Mouse (Mus musculus): ENCODE data around the gene Clk2.
"Not testable (repeated sequence)": the region's sequence is repeated elsewhere in the genome, so short reads cannot be mapped to it uniquely, and the experiment has no call there.

Clk2 gene

GRCm38 (mm10) chr3:89195979-89196877 is 31.6 kb downstream of the Clk2 start:
- peak; percentile 97 for DNase-seq

- DNase-seq = no peak
Observed at GRCm38 (mm10) chr3:89199839-89200238, 35.2 kb downstream of the Clk2 start.

DNA sequence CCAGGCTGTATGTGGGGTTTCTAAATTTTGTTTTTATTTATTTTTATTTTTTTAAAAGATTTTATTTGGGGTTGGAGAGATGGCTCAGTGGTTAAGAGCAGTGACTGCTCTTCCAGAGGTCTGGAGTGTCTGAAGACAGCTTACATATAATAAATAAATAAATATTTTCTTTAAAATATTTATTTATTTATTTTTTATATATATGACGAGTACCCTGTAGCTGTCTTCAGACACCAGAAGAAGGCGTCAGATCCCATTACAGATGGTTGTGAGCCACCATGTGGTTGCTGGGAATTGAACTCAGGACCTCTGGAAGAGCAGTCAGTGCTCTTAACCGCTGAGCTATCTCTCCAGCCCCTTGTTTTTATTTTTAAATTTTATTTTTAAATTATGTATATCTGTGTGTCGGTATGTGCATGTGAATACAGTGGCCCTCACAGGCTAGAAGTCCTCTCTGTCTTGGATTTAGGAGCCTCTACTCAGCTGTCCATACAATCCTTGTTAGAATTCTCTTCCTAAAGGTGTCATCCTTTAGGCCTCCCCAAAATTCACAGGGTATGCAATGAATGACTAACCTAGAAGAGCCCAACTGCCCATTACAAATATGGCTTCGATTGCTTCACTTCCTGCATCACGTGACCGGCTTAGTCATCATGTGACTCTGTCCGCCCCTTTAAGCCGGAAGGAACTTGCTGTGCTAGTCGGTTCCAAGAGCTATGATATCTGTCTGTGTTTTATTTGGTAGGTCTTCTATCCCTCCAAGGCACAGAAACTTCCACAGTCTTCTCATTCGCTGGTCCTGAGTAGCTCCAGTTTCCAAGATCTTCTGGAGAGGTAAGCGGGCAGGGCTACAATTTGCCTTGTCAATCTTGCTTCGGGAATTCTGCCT is 37.9 kb downstream of the Clk2 start, which contains the start of gene Gba:
Gene Gba, plus strand, starts transcription at position 676 of the 889 bp plus-strand sequence.
- DNase-seq = peak; percentile 93

DNA sequence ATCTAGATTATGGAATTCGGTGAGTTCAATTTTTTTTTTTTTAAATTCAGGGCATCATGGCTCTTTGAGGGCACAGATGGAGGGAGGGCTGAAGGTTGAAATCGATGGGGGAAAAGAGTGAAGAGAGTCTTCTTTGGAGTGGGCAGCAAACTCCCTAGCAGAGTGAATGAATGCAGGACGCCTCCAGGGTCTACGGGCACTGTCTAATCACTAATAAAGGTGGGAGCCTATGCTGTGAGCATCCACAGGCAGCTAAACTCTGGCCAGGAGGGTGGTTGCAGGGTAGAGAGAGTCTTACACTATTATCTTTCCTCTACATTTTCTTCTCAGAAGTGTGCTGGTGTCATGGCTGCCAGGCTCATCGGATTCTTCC is 38.5 kb downstream of the Clk2 start:
- no peak for DNase-seq

DNA sequence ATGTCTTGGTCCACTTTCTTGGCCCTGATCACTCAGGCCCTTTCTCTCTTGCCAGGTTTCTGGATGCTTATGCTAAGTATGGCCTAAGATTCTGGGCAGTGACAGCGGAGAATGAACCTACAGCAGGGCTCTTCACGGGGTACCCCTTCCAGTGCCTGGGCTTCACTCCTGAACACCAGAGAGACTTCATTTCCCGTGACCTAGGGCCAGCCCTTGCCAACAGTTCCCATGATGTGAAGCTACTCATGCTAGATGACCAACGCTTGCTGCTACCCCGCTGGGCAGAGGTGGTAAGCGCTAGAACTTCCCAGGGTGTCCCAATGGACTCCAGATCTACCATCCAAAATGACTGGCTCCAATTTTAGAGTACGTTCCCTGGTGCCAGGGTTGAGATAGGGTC is 41.5 kb downstream of the Clk2 start:
- no peak for DNase-seq

DNA sequence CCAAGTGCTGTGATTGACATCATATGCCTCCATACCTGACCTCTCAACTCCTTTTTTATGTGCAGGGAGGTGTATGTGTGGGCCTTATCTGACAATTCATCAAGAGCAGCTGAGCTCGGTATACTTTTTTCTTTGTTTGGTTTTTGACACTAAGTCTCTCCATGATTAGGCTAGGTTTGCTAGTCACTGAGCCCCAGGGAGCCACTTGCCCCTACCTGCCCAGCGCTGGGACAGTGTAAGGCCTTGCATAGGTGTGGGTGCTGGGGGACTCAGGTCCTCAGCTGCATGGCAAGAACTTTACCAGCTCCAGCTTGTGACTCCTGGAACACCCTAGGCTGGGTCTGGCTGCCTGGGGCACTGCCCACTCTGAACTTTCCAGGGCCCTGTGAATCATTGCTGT is 42.1 kb downstream of the Clk2 start:
- DNase-seq = no peak

DNA sequence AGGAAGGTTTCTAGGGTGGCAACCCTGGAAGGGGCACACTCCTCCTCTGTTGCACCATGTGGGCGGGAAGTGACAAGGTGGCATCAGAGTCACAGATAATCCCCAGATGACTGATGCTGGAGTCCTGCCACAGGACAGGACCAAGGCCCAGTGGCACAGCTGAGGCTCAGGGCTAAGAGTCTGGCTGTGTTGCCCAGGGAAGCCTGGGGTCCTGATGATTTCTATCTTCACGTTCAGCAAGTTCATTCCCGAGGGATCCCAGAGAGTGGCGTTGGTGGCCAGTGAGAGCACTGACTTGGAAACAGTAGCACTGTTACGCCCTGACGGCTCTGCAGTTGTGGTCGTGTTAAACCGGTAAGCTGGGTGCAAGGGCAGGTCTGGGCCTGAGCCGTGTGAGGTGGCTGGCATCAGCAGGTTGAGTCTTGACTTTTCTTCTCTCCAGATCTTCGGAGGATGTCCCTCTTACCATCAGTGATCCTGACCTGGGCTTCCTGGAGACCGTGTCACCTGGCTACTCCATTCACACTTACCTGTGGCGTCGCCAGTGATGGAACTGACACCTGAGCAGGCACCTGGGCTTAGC is 43.6 kb downstream of the Clk2 start:
- no peak for DNase-seq

DNA sequence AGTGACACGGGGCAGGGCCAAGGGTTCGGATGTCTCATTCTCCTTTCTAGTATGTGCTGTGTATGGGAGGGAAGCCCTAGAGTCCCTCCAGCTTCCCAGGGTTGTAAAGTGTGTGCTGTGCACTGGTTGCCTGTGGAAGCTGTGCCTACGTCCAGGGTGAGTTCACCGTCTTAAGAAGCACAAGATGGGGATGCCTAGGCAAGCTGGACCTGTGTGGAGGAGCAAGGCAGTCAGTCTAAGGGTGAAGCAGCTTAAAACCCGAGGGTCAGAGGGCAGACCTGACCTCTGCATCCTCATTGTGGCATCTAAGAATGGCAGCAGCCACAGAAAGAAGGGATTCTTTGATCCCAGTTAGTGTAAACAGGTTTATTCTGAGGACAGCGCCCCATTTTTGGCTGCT is 44.1 kb downstream of the Clk2 start:
- no peak for DNase-seq

DNA sequence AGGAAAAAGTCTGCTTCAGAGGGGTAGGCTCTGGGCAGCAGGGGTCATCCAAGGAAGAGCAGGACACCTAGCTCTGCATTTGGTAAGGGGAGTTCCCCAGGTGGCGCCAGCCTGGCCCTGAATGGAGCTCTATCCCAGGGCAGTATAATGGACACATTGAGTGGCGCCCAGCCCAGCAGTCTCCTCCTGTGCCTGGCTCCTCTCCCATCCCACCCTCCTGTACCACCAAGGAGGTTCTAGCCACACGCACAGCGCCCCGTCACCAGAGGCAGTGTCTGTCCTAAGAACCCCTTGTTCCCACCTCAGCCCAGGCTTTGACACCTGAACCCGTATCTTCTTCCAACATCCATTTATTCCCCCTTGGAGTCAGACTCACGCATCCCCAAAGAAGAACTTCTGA is 45.1 kb downstream of the Clk2 start:
- no peak for DNase-seq

GRCm38 (mm10) chr3:89210162-89210561 is 45.6 kb downstream of the Clk2 start:
- DNase-seq = no peak

DNA sequence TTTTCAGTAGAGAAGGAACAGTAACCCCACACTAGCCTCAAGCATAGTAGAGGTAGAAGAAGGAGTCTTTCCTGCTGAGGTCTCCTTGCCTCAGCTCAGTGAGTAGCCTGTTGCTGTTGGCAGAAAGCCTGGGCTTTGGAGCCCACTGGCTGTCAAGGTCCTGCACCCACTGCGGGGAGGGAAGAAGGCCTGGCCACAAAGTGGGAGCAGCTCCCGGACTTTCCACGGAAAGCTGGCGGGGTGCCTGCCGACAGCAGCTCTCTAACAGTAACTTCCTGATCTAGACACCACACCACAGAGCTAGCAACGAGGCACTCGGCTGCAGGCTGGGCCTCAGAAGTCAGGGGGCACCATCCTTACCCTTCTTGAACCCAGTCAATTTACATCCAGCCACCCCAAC is 46.1 kb downstream of the Clk2 start:
- DNase-seq = no peak

- peak; percentile 99 for DNase-seq
Observed at GRCm38 (mm10) chr3:89213803-89214530, 49.4 kb downstream of the Clk2 start.

GRCm38 (mm10) chr3:89214681-89215411 is 50.3 kb downstream of the Clk2 start, which contains the start of gene Thbs3:
TSS of gene Thbs3 (plus strand) at chr3:89215180.
- DNase-seq = peak; percentile 79

DNA sequence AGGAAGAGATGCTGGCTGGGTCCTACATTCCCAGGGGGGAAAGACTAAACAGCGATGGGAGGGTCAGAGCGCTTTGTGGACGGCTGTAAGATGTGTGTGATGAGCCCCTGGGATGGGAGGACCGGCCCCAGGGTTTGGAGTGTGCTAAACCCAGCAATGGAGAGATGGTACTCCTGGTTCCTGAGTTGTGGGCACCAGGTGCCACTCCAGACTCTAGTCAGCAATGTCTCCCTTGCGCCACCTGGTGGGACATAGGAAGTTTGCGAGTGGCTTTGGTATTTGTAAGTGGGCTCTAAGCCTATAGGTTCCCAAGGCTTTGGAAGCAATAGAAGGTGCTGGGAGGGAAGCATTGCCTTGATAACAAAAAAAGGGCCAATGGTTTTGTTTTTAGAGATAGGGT is 51.3 kb downstream of the Clk2 start:
- peak; percentile 93 for DNase-seq

- not testable (repeated sequence) for DNase-seq
Observed at GRCm38 (mm10) chr3:89216407-89216806, 51.8 kb downstream of the Clk2 start.

DNA sequence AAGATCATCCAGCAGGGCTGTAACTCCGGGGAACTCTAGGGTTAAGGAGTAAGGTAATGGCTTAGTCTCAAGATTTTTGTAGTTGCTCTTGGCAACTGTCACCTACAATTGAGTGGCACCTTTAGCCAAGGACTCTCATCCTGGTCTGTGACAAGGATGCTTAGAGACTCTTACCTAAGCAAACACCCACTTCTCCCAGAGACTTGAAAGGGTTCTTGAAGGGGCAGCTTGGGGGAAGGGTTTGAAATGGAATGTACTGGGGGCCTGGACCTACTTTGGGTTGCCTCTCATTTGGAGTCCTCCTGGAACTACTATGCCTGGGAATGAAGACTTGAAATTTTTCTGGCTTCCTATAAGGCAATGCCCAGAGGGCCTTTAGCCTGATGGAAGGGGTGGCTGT is 53.7 kb downstream of the Clk2 start:
- no peak for DNase-seq

- peak; percentile 39 for DNase-seq
Observed at GRCm38 (mm10) chr3:89219546-89219945, 55.0 kb downstream of the Clk2 start.

DNA sequence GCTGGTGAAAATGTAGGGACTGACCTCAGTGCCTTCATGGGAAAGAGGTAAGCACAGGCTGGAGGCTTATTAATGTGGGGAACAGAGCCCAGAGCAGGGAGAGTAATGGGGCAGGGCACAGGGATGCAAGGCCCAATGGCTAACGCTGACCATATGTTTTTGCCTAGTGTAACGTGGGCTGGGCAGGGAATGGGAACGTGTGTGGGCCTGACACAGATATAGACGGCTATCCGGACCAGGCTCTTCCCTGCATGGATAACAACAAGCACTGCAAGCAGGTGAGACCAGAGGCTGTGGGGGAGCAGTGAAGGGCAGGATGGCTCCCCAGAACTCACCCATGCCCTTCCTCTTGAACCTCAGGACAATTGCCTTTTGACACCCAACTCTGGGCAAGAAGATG is 56.6 kb downstream of the Clk2 start:
- no peak for DNase-seq

DNA sequence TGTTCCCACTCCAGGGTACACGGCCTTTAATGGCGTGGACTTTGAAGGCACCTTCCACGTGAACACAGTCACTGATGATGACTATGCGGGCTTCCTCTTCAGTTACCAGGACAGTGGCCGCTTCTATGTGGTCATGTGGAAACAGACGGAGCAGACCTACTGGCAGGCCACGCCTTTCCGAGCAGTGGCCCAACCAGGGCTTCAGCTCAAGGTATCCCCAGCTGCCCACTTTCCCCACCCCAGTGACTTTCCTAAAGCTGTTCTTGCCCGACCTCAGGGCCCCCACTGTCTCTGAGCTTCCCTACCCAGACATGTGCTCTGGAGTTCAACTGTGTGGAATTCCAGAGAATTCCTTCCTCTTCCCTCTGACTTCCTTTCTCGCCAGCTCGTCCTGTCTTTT is 60.2 kb downstream of the Clk2 start:
- DNase-seq = no peak

DNA sequence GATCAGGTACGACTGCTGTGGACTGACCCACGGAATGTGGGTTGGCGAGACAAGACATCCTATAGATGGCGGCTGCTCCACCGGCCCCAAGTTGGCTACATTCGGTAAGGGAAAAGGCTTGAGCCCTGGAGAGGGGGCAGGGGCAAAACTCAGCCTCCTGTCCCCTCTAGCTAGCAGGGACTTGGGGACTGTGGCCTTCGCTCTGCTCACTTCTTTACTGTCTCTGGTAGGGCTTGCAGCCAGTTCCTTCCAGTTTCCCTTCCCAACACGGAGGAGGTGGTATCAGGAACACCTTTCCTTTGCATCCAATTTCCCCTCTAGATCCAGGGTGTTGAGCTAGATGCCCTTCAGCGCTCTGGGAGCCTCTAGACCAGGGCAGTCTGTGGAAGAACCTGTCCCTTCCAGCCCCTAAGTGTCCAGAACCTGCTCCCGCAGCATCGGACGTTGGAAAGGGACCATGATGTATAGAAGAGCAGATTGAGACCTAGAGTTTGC is 60.8 kb downstream of the Clk2 start:
- no peak for DNase-seq

GRCm38 (mm10) chr3:89225918-89226317 is 61.3 kb downstream of the Clk2 start:
- peak; percentile 89 for DNase-seq

- no peak for DNase-seq
Observed at GRCm38 (mm10) chr3:89226361-89226760, 61.8 kb downstream of the Clk2 start.
